Mouse (Mus musculus): ENCODE measurements around the gene Foxm1. TPM values are rescaled to one million over a fixed set of nuclear protein-coding genes. Genes with fewer than 3 reads are reported as not detected.

Gene Foxm1
- total RNA-seq, 2 experiments from 2014 or later, result 42.0 to 48.9 TPM

DNA sequence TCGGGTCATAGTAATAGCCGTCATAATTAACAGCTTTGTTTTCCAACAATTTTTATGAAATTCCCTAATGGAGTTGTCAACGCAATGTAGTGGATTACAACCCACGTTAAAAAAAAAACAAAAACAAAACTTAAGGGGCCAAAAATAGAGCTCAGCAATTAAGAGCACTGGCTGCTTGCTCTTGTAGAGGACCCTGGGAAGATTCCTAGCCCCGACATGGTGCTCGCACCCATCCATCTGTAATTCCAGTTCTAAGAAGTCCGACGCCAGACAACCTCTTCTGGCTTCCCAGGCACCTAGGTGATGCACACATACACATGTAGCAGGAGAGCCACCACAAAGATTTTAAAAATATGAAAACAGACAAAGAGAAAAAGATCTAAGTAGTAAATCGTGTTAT, 62.3 kb downstream of the Foxm1 start:
- no peak for DNase-seq

Other genes with a start within 250 kb of the Foxm1 start
- 100 to 1,000 TPM; 216 TPM for gene Tspan9, start 219.4 kb upstream of the Foxm1 start, total RNA-seq (2021)
- 1 to 10 TPM; 6.2 to 6.9 TPM for gene Tead4, start 62.1 kb upstream of the Foxm1 start, total RNA-seq (2021)
- gene Tulp3, start 7.1 kb upstream of the Foxm1 start, total RNA-seq (2021), result 10 to 100 TPM; 10.9 to 11.4 TPM
- 10 to 100 TPM; 25.7 to 26.8 TPM for gene Rhno1, start 56 bp upstream of the Foxm1 start, total RNA-seq (2021)
- not detected for gene Tex52, start 12.5 kb downstream of the Foxm1 start, total RNA-seq (2021)
- not detected for gene Gm44596, start 12.5 kb downstream of the Foxm1 start, total RNA-seq (2021)
- 1 to 10 TPM; 1.5 to 1.8 TPM for gene Nrip2, start 36.3 kb downstream of the Foxm1 start, total RNA-seq (2021)
- 10 to 100 TPM; 27.8 to 34.2 TPM for gene Itfg2, start 62.0 kb downstream of the Foxm1 start, total RNA-seq (2021)
- gene Fkbp4, start 75.7 kb downstream of the Foxm1 start, total RNA-seq (2021), result 100 to 1,000 TPM; 199 to 200 TPM
- 1 to 10 TPM; 1.1 to 2.9 TPM for gene Pzp, start 163.8 kb downstream of the Foxm1 start, total RNA-seq (2021)
- gene A2ml1, start 218.6 kb downstream of the Foxm1 start, total RNA-seq (2021), result under 1 TPM in 1 of 2 experiments, not detected in 1; 0.11 TPM